Mouse (Mus musculus): Measurements from ENCODE around the gene Eea1.

Gene Eea1

GRCm38 (mm10) chr10:95957574-95957973 is 17.1 kb downstream of the Eea1 start:
- Histone ChIP-seq H3K9me3 (ENCODE audit: low read length) (no peaks in the 10 kb centered on the region), H3K4me1 (replicated peaks; ENCODE audit: low read depth, low read length) (peaks cover 10% of the 10 kb centered on the region), H3K4me3 (replicated peaks; ENCODE audit: low read length) (no peak overlapping the region), H3K36me3 (ENCODE audit: insufficient read depth, low read length) (no peaks in the 10 kb centered on the region), H3K27me3 (ENCODE audit: insufficient read depth, low read length) (no peaks in the 10 kb centered on the region)
- TF ChIP-seq CTCF (conservative IDR thresholded peaks at IDR 0.05; ENCODE audit: low read length) (no peak), POU5F1 (IDR thresholded peaks at IDR 0.05; ENCODE audit: borderline replicate concordance, low read length) (no peak), NANOG (IDR thresholded peaks at IDR 0.05; ENCODE audit: borderline replicate concordance, low read length) (no peak)

DNA sequence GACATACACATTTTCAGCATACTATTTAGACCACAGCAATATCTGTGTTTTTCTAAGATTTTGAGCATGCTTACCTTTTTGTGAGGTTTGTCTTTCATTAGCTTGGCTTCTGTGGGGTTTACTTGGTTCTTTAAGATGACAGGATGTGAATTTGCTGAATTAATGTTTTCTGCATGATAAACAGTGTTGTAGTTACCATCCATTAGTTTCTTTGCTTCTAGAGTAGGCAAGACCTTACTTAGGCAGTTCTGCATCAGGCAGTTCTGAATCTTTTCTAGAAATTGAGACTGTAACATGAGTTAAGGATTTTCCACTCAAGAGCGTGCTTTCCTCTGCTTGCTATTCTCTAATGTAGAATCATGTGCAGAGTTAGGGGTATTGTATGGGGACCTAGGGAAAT is 24.2 kb downstream of the Eea1 start:
- no peaks in the 10 kb centered on the region for H3K4me1 ChIP-seq (replicated peaks; ENCODE audit: low read depth, low read length)
- H3K27me3 ChIP-seq (ENCODE audit: insufficient read depth, low read length), result no peaks in the 10 kb centered on the region
- no peaks in the 10 kb centered on the region for H3K36me3 ChIP-seq (ENCODE audit: insufficient read depth, low read length)
- TF ChIP-seq NANOG (IDR thresholded peaks at IDR 0.05; ENCODE audit: borderline replicate concordance, low read length) (no peak), CTCF (conservative IDR thresholded peaks at IDR 0.05; ENCODE audit: low read length) (no peak), POU5F1 (IDR thresholded peaks at IDR 0.05; ENCODE audit: borderline replicate concordance, low read length) (no peak)
- no peaks in the 10 kb centered on the region for H3K9me3 ChIP-seq (ENCODE audit: low read length)
- no peak overlapping the region for H3K4me3 ChIP-seq (replicated peaks; ENCODE audit: low read length)

DNA sequence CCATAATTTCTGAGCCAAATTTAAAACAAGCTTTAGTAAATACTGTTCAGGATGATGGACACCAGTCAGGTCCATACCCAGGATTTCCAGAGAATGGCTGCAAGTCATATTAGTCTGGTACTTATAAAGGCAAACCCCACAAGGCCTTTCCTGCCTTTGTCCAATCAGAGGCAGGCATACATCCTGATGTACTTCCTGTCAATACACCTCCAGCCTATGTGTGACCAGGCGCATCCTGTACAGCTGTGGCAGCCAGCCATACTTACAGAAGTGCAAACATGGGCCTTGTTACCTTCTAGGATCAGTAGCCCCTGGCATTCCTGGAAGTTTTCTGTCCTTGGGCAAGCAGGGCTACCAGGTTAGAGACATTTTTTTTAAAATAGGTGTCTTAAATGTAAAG is 29.2 kb downstream of the Eea1 start:
- no peak overlapping the region for H3K4me3 ChIP-seq (replicated peaks; ENCODE audit: low read length)
- no peak for TF ChIP-seq CTCF (conservative IDR thresholded peaks at IDR 0.05; ENCODE audit: low read length)
- TF ChIP-seq NANOG (IDR thresholded peaks at IDR 0.05; ENCODE audit: borderline replicate concordance, low read length), result no peak
- TF ChIP-seq POU5F1 (IDR thresholded peaks at IDR 0.05; ENCODE audit: borderline replicate concordance, low read length), result no peak
- H3K9me3 ChIP-seq (ENCODE audit: low read length), result no peaks in the 10 kb centered on the region
- no peaks in the 10 kb centered on the region for H3K27me3 ChIP-seq (ENCODE audit: insufficient read depth, low read length)
- H3K36me3 ChIP-seq (ENCODE audit: insufficient read depth, low read length), result no peaks in the 10 kb centered on the region
- H3K4me1 ChIP-seq (replicated peaks; ENCODE audit: low read depth, low read length), result no peaks in the 10 kb centered on the region

DNA sequence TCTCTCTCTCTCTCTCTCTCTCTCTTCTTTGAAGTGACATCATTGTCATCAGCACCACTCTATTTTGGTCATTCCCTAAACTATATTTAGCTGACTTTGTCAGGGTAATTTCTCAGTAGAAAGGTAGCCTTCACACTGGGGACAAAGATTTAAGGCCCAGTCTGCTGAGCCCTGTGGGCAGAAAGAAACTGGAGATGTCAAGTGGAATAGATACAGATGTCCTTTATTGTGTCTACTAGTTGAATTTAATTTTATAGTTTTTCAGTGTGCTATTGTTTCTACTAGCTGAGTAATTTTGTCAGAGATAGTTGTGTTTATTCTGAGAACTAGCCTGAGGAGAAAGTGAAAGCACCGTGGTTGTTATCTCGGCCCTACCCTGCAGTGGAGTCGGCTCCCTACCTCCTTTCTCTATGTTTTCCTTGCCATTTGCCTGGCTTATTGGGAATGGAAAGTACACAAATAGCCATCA is 30.3 kb downstream of the Eea1 start:
- Histone ChIP-seq H3K9me3 (ENCODE audit: low read length) (no peaks in the 10 kb centered on the region), H3K36me3 (ENCODE audit: insufficient read depth, low read length) (no peaks in the 10 kb centered on the region)
- TF ChIP-seq POU5F1 (IDR thresholded peaks at IDR 0.05; ENCODE audit: borderline replicate concordance, low read length) (no peak), CTCF (conservative IDR thresholded peaks at IDR 0.05; ENCODE audit: low read length) (no peak), NANOG (IDR thresholded peaks at IDR 0.05; ENCODE audit: borderline replicate concordance, low read length) (no peak)

DNA sequence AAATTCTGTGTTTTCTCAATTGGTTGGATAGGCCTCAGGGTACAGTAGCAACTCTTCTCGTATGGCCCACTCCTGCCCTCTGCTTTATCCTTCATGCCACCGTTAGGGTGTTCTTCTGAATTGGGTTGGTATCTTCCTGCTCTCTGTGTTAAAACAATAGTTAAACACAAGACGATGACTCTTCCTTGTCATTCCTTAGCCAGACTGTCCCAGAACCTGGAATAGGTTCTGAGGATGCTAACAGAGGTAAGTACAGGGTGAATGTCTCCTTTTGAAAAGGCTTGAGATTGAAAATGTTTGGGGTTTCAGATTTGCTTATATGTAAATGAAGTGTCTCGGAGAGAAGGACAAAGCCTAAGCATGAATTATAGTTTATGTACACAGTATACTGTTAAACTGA is 30.9 kb downstream of the Eea1 start:
- no peaks in the 10 kb centered on the region for H3K27me3 ChIP-seq (ENCODE audit: insufficient read depth, low read length)
- no peak overlapping the region for H3K4me3 ChIP-seq (replicated peaks; ENCODE audit: low read length)
- peaks cover 5% of the 10 kb centered on the region for H3K4me1 ChIP-seq (replicated peaks; ENCODE audit: low read depth, low read length)
- no peaks in the 10 kb centered on the region for H3K36me3 ChIP-seq (ENCODE audit: insufficient read depth, low read length)
- no peak for TF ChIP-seq NANOG (IDR thresholded peaks at IDR 0.05; ENCODE audit: borderline replicate concordance, low read length)
- no peak for TF ChIP-seq CTCF (conservative IDR thresholded peaks at IDR 0.05; ENCODE audit: low read length)
- TF ChIP-seq POU5F1 (IDR thresholded peaks at IDR 0.05; ENCODE audit: borderline replicate concordance, low read length), result no peak
- no peaks in the 10 kb centered on the region for H3K9me3 ChIP-seq (ENCODE audit: low read length)

More for the DNA sequence above, 30.3 kb downstream of the Eea1 start:
- Histone ChIP-seq H3K4me3 (replicated peaks; ENCODE audit: low read length) (no peak overlapping the region), H3K27me3 (ENCODE audit: insufficient read depth, low read length) (no peaks in the 10 kb centered on the region), H3K4me1 (replicated peaks; ENCODE audit: low read depth, low read length) (no peaks in the 10 kb centered on the region)

DNA sequence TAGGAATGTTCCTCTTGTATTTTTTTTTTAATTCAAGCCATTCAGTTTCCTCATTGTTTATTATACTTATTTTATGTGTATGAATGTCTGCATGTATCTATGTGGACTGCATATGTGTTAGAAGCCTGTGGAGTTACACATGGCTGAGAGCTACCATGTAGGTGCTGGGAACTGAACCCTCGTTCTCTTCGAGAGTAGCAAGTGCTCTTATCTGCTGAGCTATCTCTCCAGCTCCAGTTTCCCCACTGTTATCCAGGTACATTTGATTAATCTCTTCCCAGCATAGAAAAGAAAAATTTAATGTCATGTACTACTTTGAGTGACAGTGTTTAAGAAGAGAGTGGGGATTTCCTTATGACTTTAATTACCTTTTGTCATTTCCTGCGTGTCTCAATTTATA is 31.5 kb downstream of the Eea1 start:
- TF ChIP-seq CTCF (conservative IDR thresholded peaks at IDR 0.05; ENCODE audit: low read length), result no peak
- TF ChIP-seq POU5F1 (IDR thresholded peaks at IDR 0.05; ENCODE audit: borderline replicate concordance, low read length), result no peak
- TF ChIP-seq NANOG (IDR thresholded peaks at IDR 0.05; ENCODE audit: borderline replicate concordance, low read length), result no peak
- Histone ChIP-seq H3K9me3 (ENCODE audit: low read length) (peaks cover under 1% of the 10 kb centered on the region; the same call in 1 of the 2 replicates), H3K4me1 (replicated peaks; ENCODE audit: low read depth, low read length) (peaks cover 8% of the 10 kb centered on the region), H3K4me3 (replicated peaks; ENCODE audit: low read length) (no peak overlapping the region), H3K36me3 (ENCODE audit: insufficient read depth, low read length) (no peaks in the 10 kb centered on the region), H3K27me3 (ENCODE audit: insufficient read depth, low read length) (no peaks in the 10 kb centered on the region)

- no peak for TF ChIP-seq CTCF (conservative IDR thresholded peaks at IDR 0.05; ENCODE audit: low read length)
- no peak for TF ChIP-seq NANOG (IDR thresholded peaks at IDR 0.05; ENCODE audit: borderline replicate concordance, low read length)
- no peak for TF ChIP-seq POU5F1 (IDR thresholded peaks at IDR 0.05; ENCODE audit: borderline replicate concordance, low read length)
- Histone ChIP-seq H3K9me3 (ENCODE audit: low read length) (peaks cover 8% of the 10 kb centered on the region; the same call in 1 of the 2 replicates), H3K27me3 (ENCODE audit: insufficient read depth, low read length) (no peaks in the 10 kb centered on the region), H3K4me1 (replicated peaks; ENCODE audit: low read depth, low read length) (peaks cover 8% of the 10 kb centered on the region), H3K4me3 (replicated peaks; ENCODE audit: low read length) (no peak overlapping the region), H3K36me3 (ENCODE audit: insufficient read depth, low read length) (0 out of 2 replicates have a peak, but pooled peaks cover 4% of the 10 kb centered on the region)
These were observed 34.0 kb downstream of the Eea1 start for GRCm38 (mm10) chr10:95974462-95974861.

GRCm38 (mm10) chr10:95976798-95977197 is 36.3 kb downstream of the Eea1 start:
- Histone ChIP-seq H3K36me3 (ENCODE audit: insufficient read depth, low read length) (0 out of 2 replicates have a peak, but pooled peaks cover 4% of the 10 kb centered on the region), H3K9me3 (ENCODE audit: low read length) (peaks cover 8% of the 10 kb centered on the region; the same call in 1 of the 2 replicates), H3K27me3 (ENCODE audit: insufficient read depth, low read length) (no peaks in the 10 kb centered on the region), H3K4me3 (replicated peaks; ENCODE audit: low read length) (no peak overlapping the region), H3K4me1 (replicated peaks; ENCODE audit: low read depth, low read length) (peaks cover 8% of the 10 kb centered on the region)
- peak; percentile 56 for TF ChIP-seq NANOG (IDR thresholded peaks at IDR 0.05; ENCODE audit: borderline replicate concordance, low read length)
- TF ChIP-seq CTCF (conservative IDR thresholded peaks at IDR 0.05; ENCODE audit: low read length), result no peak

GRCm38 (mm10) chr10:95989731-95990130 is 49.3 kb downstream of the Eea1 start:
- TF ChIP-seq NANOG (IDR thresholded peaks at IDR 0.05; ENCODE audit: borderline replicate concordance, low read length) (no peak), CTCF (conservative IDR thresholded peaks at IDR 0.05; ENCODE audit: low read length) (no peak), POU5F1 (IDR thresholded peaks at IDR 0.05; ENCODE audit: borderline replicate concordance, low read length) (no peak)
- no peaks in the 10 kb centered on the region for H3K27me3 ChIP-seq (ENCODE audit: insufficient read depth, low read length)

More at GRCm38 (mm10) chr10:95989731-95990130, 49.3 kb downstream of the Eea1 start:
- Histone ChIP-seq H3K4me3 (replicated peaks; ENCODE audit: low read length) (no peak overlapping the region), H3K4me1 (replicated peaks; ENCODE audit: low read depth, low read length) (no peaks in the 10 kb centered on the region), H3K36me3 (ENCODE audit: insufficient read depth, low read length) (no peaks in the 10 kb centered on the region), H3K9me3 (ENCODE audit: low read length) (no peaks in the 10 kb centered on the region)
